Mouse (Mus musculus): ENCODE results near the gene Ubr2.

Ubr2 gene

DNA sequence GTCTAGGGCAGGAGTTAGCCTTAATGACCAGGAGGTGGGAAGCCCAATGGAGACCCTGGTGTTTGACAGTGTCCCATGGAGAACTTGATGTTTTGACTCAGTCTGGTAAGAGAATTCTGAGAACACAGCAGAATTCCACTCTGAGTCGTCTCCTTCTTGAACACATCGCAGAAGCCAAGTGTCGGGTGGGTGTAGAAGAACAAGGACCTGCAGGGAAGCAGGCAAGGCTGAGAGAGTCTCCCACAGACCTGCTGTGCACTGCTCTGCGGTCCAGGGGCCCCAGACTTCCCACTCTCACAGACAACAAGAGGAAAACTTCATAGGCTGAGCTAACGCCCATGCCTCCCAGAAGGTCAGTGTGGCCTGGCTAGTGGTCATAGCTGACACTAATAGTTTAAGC lies 82.6 kb downstream of the Ubr2 start:
- no peak for DNase-seq (ENCODE audit: low spot score)

DNA sequence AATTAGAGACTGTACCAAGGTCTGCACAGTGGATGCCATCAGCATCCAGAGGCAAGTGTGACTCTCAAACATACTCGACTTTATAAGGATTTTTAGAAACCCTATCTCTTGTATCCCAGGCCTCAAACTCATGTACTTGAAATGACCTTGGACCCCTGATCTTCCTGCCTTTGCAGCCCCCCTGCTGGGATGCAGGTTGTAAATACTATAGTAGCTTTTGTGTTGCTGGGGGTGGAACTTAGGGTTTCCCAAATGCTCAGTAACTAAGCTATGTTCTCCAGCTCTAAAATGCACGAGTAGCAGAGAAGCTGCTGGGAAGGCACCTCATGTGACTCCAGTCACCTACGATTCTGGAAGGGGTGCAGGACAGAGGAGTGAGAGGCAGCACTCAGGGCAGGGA lies 83.4 kb downstream of the Ubr2 start:
- no peak for DNase-seq (ENCODE audit: low spot score)

- DNase-seq (ENCODE audit: low spot score) = no peak
These were observed 84.2 kb downstream of the Ubr2 start for GRCm38 (mm10) chr17:46926192-46926591.

GRCm38 (mm10) chr17:46920855-46921254 lies 89.5 kb downstream of the Ubr2 start:
- DNase-seq (ENCODE audit: low spot score) = peak; percentile 74

DNA sequence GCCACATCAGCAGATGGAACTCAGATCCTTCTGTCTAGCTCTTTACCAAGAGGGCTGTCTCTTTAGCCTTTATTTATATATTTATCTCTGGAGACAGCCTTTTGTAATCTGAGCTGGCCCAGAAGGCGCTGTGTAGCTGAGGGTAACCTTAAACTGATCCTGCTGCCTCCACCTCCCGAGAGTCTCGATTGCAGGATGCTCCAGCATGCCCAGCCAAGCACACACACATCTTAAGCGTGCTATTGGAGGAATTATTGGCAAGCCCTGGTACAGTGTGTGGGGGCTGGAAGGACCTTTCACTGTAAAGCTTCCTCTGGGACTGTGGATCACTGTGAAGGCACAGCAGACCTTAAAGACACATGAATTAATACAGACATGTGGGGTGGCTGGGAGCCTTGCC lies 91.4 kb downstream of the Ubr2 start:
- DNase-seq (ENCODE audit: low spot score) = no peak

- no peak for DNase-seq (ENCODE audit: low spot score)
These were observed 95.2 kb downstream of the Ubr2 start for GRCm38 (mm10) chr17:46915129-46915528.

DNA sequence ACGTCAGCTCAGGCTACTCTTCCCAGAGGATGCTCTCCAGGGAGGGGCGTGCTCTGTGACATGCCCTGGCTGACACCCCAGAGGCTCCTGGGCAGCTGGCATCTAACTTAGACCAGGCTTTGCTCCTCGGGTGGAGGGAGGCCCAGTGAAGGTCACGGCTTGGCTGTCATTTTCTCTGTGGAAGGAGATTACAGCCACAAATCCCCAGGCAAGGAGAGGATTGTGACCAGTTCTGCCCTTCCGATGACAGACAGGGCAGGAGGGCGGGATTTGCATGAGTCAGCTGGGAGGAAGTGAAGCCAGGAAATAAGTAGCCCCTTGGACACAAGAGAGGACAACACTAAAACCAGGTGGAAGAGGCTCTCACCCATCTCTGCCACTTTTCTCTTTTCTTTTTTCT lies 98.0 kb downstream of the Ubr2 start:
- no peak for DNase-seq (ENCODE audit: low spot score)

DNA sequence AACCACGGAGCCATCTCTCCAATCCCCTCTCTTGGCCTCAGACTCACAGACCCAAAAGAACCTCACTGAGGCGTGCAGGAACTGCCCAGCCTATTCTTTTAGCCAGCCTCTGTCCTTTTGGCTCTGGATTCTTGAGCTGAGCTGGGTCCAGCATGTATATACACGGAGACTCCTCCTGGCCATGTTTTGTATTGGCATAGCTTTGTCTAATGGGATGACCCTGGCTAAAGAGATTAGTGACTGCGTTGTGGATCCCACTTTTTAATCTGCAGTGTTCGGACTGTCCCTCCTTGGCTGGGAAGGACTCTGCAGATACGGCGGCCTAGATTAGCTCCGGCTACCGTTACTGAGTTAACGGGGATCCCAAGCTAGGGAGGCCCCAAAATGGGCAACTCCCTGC lies 100.2 kb downstream of the Ubr2 start, which contains the start of gene Prph2:
TSS of gene Prph2 (plus strand) at position 274 of the 400 bp plus-strand sequence.
- DNase-seq (ENCODE audit: low spot score) = no peak

DNA sequence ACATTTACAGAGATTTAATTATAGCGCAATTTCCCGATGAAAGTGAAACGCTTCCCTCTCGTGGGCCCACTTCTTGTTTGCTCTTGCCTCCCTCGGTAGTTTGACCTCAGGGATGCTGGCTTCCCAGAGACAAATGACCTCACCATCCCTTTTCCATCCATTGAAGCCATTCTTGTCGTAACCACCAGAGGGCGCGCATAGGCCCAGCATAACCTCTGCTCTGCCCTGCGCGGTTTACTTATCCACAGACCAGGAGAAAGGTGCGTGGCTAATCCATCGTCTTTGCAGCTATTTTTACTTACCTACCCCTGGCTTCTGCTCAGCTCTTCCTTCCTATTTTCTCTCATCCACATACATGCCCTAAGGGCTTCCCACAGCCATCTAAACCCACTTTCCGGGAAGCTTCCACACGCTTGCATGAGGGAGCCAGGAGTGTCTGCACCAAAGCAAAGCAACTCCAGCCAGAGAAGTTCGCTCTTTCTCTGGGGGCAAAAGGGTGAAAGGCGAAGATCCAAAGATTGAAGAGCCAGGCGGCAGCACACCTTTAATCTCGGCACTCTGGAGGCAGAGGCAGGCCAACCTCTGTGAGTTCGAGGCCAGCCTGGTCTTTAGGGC lies 106.4 kb downstream of the Ubr2 start:
- DNase-seq (ENCODE audit: low spot score) = peak; percentile 91

DNA sequence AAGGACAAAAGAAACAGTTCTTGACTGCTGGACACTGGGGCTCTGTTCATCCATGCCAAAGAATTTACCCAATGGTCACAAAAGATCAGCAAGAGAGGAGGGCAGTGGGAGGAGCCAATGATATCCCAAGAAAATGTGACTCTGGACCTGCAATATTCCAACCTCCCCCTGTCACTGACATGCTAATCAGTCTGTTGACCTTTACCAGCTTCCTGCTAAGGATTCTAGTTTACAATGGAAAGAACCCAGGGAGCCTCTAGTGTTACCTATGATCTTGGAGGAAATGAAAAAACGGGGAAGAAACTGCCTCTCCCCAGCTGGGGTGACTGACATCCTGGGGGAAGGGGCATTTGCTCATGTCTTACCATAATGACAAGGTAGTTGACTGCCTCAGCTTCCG lies 109.4 kb downstream of the Ubr2 start:
- no peak for DNase-seq (ENCODE audit: low spot score)

GRCm38 (mm10) chr17:46897221-46897950 lies 113.0 kb downstream of the Ubr2 start:
- peak; percentile 74 for DNase-seq (ENCODE audit: low spot score)

DNA sequence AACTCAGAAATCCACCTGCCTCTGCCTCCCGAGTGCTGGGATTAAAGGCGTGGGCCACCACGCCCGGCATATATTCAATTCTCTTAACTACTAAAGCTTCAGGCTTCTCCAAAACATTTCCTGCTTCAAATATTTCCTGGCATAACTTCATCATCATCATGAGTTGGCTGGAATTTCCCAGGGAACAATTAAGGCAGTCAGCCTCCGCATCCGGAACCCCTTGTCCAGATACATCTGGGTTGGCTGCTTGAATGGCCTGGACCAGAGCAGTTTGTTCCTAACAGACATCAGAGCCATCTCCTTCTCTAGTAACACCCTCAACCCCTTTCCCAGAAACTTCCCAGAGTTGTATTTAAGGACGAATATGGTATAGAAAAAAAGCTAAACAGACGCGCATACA lies 114.9 kb downstream of the Ubr2 start:
- DNase-seq (ENCODE audit: low spot score) = no peak

- DNase-seq (ENCODE audit: low spot score) = peak; percentile 42
These were observed 119.3 kb downstream of the Ubr2 start for GRCm38 (mm10) chr17:46890843-46891594.

DNA sequence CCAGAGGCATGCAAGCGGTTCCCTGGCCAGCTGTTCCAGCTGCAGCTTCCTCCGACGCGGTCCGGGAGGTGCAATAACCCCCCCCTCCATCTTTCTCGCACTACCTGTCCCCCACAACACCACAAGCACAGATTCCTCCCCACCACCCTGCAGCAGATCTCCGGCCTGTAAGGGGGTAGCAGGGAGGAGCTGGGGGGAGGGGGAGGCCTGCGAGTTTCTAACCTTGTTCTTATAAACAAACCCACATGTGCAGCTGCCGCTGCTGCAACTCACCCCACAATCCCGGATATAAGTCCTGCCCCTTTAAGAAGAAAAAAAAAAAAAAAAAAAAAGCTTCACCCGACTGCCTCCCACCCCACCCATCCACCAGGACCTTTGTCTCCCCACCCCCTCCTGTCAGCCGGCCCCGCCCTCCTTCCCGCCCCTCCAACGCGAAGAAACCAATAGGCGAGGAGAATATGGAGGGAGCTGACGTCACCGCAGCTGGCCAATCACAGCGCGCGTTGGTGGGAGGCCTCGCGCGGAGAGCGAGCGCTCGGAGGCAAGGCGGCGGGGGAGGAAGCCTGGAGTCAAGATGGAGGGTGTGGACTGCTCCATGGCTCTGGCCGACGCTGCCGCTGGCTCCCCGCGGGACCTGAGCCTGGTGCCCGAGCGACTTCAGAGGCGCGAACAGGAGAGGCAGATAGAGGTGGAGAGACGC lies 120.1 kb downstream of the Ubr2 start, which contains the start of gene Tbcc:
TSS of gene Tbcc (plus strand) at position 569 of the 700 bp plus-strand sequence.
- peak; percentile 99 for DNase-seq (ENCODE audit: low spot score)

DNA sequence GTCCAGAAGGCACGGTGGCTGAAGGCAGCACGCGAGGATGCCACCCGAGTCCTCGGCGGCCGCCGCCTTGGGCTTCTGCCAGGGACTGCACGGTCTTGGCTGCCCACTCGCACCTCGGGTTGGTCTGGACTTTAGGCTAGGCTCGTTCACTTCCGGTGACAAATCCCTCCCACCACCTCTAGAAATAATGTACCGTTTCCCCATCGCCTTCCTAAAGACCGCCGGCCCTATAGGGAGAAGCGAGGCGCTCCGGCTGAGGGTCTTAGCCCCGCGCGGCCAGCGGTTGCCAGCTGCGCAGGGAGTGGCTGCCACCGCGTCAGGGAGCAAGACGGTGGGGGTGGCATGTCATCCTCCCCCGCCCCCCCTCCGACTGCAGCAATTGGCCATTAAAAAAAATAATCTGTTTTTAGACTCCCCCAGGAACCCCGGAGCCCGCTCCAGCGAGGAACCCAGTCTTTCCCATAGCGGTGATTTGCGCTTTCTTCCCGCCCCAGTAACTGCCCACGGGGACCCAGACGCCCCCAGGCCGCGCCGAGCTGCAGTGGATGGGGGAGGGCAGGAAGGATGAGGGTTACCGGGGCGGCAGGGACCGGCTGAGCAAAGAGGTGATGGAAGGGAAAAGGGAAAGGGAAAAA lies 120.8 kb downstream of the Ubr2 start:
- DNase-seq (ENCODE audit: low spot score) = peak; percentile 86

DNA sequence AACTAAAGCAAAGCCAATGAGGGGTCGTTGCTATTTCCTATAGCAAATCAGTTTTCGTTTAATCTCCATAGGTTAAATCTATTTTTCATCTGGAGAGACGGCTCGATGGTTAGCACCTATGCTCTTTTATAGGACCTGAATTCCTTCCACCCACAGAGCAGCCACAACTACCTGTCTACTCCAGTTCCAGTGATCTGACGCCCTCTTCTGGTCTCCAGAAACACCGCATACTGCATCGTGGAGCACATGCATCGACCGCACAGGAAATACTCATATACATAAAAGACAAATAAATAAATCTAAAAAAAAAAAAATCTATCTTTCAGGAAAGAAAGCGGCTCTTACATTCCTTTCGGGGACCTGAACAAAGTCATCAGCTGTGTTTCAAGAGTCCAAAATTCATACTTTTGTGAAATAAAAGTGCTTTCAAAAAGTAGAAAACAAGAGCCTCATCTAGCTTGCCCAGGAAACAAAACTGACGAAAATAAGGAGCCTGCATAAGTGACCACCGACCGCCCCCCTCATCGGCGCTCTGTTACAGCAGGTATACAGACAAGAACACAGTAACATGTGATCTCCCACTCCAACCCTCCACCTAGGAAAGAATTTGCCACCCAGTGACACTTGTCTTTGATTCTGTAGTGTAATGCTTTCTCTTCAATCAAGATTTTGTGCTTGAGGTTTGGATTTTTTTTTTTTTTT lies 121.7 kb downstream of the Ubr2 start:
- DNase-seq (ENCODE audit: low spot score) = peak; percentile 79

- no peak for DNase-seq (ENCODE audit: low spot score)
These were observed 124.3 kb downstream of the Ubr2 start for GRCm38 (mm10) chr17:46885910-46886643.

DNA sequence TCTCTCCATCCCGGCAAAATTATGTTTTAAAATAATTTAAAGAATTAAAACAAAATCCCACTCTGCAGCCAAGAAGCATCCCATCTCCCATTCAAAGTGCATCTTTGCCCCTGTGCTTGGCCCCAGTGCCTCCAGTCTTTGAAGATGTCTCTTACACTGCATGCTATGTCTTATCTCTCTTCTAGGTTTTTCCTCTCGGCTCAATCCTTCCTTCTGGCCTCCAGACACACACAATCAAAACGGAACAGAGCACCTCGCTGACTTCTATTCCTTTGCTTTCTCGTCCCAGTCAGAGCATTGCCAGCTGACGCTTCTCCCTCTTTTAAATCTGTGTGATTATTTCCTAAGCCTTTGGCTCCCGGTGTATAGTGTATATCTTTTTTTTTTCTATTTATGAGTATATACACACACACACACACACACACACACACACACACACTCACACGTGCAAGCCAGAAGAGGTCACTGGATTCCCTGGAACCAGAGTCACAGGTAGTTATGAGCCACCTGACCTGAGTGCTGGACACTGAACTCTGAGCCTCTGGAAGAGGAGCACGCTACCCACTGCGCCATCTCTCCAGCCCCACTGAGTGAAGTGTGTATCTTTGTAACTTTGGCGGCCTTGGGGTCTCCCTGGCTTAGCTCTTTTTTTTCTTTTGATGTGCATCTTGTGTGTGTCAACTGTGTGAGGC lies 125.0 kb downstream of the Ubr2 start:
- no peak for DNase-seq (ENCODE audit: low spot score)

DNA sequence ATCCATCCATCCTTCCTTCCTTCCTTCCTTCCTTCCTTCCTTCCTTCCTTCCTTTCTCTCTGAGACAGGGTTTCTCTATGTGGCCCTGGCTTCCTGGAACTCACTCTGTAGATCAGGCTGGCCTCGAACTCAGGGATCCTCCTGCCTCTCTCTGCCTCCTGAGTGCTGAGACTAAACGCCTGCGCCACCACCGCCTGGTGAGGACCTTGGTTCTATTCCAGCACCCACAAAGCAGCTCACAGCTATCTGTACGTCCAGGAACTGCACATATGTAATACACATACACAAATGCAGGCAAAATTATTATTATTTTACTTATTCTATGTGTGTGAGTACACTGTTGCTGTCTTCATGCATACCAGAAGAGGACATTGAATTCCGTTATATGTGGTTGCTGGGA lies 125.6 kb downstream of the Ubr2 start:
- no peak for DNase-seq (ENCODE audit: low spot score)

GRCm38 (mm10) chr17:46883107-46883506 lies 127.2 kb downstream of the Ubr2 start:
- no peak for DNase-seq (ENCODE audit: low spot score)
